Mouse (Mus musculus) neural tube, embryonic 11.5 days (tissue): ENCODE measurements around the gene Mapk10. TPM values are rescaled to one million over a fixed set of nuclear protein-coding genes. Genes with fewer than 3 reads are reported as not detected.

Experiments
- ATAC-seq: fragments of 200-750 bp; cut with Nextera tagmentation; 2 replicates; pipeline ENCODE4 v1.8.0; 2017; ENCODE audit warnings: moderate number of reproducible peaks, mild to moderate bottlenecking, moderate TSS enrichment, moderate library complexity; ENCODE audit not compliant: insufficient read depth, low FRiP score, low TSS enrichment
- DNase-seq: peaks from one replicate; pipeline ENCODE4 v3.0.0-alpha.2; 2015; ENCODE audit warnings: low spot score
- H3K27ac ChIP-seq: fragments of 300-500 bp; sonication (generic); 2 replicates; pipeline ENCODE4 v1.5.1; 2014; ENCODE audit warnings: low read depth, mild to moderate bottlenecking, low read length
- H3K27me3 ChIP-seq: fragments of 300-500 bp; sonication (generic); 2 replicates; pipeline ENCODE4 v1.6.1; 2014; ENCODE audit warnings: mild to moderate bottlenecking, low read length, mixed read lengths; ENCODE audit not compliant: control insufficient read depth, insufficient read depth
- H3K36me3 ChIP-seq: fragments of 300-500 bp; sonication (generic); 2 replicates; pipeline ENCODE4 v1.6.1; 2014; ENCODE audit warnings: mild to moderate bottlenecking, low read length, moderate library complexity, mixed read lengths; ENCODE audit not compliant: control insufficient read depth, insufficient read depth
- H3K4me1 ChIP-seq: fragments of 300-500 bp; sonication (generic); 2 replicates; pipeline ENCODE4 v1.6.1; 2014; ENCODE audit warnings: low read length, mixed read lengths; ENCODE audit not compliant: control insufficient read depth, insufficient read depth
- H3K4me2 ChIP-seq: fragments of 300-500 bp; sonication (generic); 2 replicates; pipeline ENCODE4 v1.6.1; 2014; ENCODE audit warnings: low read depth, mild to moderate bottlenecking, moderate library complexity
- H3K4me3 ChIP-seq: fragments of 300-500 bp; sonication (generic); 2 replicates; pipeline ENCODE4 v1.5.1; 2014; ENCODE audit warnings: low read depth, low read length
- H3K9ac ChIP-seq: fragments of 300-500 bp; sonication (generic); 2 replicates; pipeline ENCODE4 v1.6.1; 2014; ENCODE audit warnings: mild to moderate bottlenecking, low read length
- H3K9me3 ChIP-seq: fragments of 300-500 bp; sonication (generic); 2 replicates; pipeline ENCODE4 v1.6.1; 2016; ENCODE audit warnings: low read length; ENCODE audit not compliant: control insufficient read depth
- WGBS: fragments of 180-500 bp; shearing (Covaris S2); extraction: QIAGEN DNeasy Blood & Tissue Kit; methylation state at CpG from one replicate; pipeline ENCODE4 v1.1.7; 2014; 5-methylcytosine and 5-hydroxymethylcytosine counted together
- polyA plus RNA-seq: library from polyadenylated mRNA; unstranded; fragments of >200 nt; fragmentation: Nextera tagmentation; extraction: Ambion mirVana; gene quantifications from 2 replicates; pipeline ENCODE4 v1.2.1, GENCODE M21; 2014

The Mapk10 gene
- polyA plus RNA-seq, 1 experiment from 2014 or later: 46.3 TPM

GRCm38 (mm10) chr5:103071006-103071612 is 140.0 kb downstream of the Mapk10 start:
- Histone ChIP-seq H3K27ac (no peak overlapping the region), H3K9me3 (no peaks in the 10 kb centered on the region), H3K4me1 (no peaks in the 10 kb centered on the region), H3K4me3 (no peak overlapping the region), H3K4me2 (no peak overlapping the region), H3K9ac (no peak overlapping the region), H3K27me3 (no peaks in the 10 kb centered on the region), H3K36me3 (no peaks in the 10 kb centered on the region)
- DNase-seq: no peak
- WGBS: 82% methylated on average over 17 of the region's 17 CpGs
- ATAC-seq: no peak

- Histone ChIP-seq H3K27ac (no peak overlapping the region), H3K9me3 (no peaks in the 10 kb centered on the region), H3K4me1 (no peaks in the 10 kb centered on the region), H3K9ac (no peak overlapping the region), H3K27me3 (no peaks in the 10 kb centered on the region), H3K36me3 (no peaks in the 10 kb centered on the region), H3K4me3 (no peak overlapping the region), H3K4me2 (no peak overlapping the region)
- DNase-seq: no peak
- no peak for ATAC-seq
- 83% methylated on average over 8 of the region's 8 CpGs for WGBS
Measured at GRCm38 (mm10) chr5:103050319-103050916, 160.7 kb downstream of the Mapk10 start.

GRCm38 (mm10) chr5:103048011-103048410 is 163.1 kb downstream of the Mapk10 start:
- no peak for DNase-seq

GRCm38 (mm10) chr5:103037752-103038151 is 173.4 kb downstream of the Mapk10 start:
- H3K4me1 ChIP-seq: no peaks in the 10 kb centered on the region
- no peak overlapping the region for H3K4me2 ChIP-seq
- H3K4me3 ChIP-seq: no peak overlapping the region
- H3K9ac ChIP-seq: no peak overlapping the region
- ATAC-seq: no peak
- H3K27ac ChIP-seq: no peak overlapping the region
- DNase-seq: no peak
- H3K36me3 ChIP-seq: no peaks in the 10 kb centered on the region
- no peaks in the 10 kb centered on the region for H3K27me3 ChIP-seq
- 79% methylated on average over 3 of the region's 3 CpGs for WGBS
- no peaks in the 10 kb centered on the region for H3K9me3 ChIP-seq

More at GRCm38 (mm10) chr5:103048011-103048410, 163.1 kb downstream of the Mapk10 start:
- WGBS: 81% methylated on average over 4 of the region's 4 CpGs
- ATAC-seq: no peak
- no peak overlapping the region for H3K27ac ChIP-seq
- H3K9me3 ChIP-seq: no peaks in the 10 kb centered on the region
- H3K4me3 ChIP-seq: no peak overlapping the region
- no peaks in the 10 kb centered on the region for H3K36me3 ChIP-seq
- H3K4me1 ChIP-seq: no peaks in the 10 kb centered on the region
- H3K27me3 ChIP-seq: no peaks in the 10 kb centered on the region
- H3K4me2 ChIP-seq: no peak overlapping the region
- no peak overlapping the region for H3K9ac ChIP-seq

GRCm38 (mm10) chr5:103028940-103029621 is 182.1 kb downstream of the Mapk10 start:
- ATAC-seq: no peak
- H3K4me3 ChIP-seq: no peak overlapping the region
- no peaks in the 10 kb centered on the region for H3K4me1 ChIP-seq
- no peak overlapping the region for H3K9ac ChIP-seq
- DNase-seq: no peak
- no peaks in the 10 kb centered on the region for H3K9me3 ChIP-seq
- H3K36me3 ChIP-seq: no peaks in the 10 kb centered on the region
- H3K27me3 ChIP-seq: no peaks in the 10 kb centered on the region
- no peak overlapping the region for H3K27ac ChIP-seq
- 72% methylated on average over 13 of the region's 13 CpGs for WGBS
- H3K4me2 ChIP-seq: no peak overlapping the region

- H3K4me1 ChIP-seq: no peaks in the 10 kb centered on the region
- DNase-seq (no peak), ATAC-seq (no peak)
- no peak overlapping the region for H3K27ac ChIP-seq
- no peak overlapping the region for H3K4me2 ChIP-seq
- WGBS: 79% methylated on average over 7 of the region's 7 CpGs
- no peaks in the 10 kb centered on the region for H3K27me3 ChIP-seq
- H3K4me3 ChIP-seq: no peak overlapping the region
- no peaks in the 10 kb centered on the region for H3K9me3 ChIP-seq
- no peak overlapping the region for H3K9ac ChIP-seq
- H3K36me3 ChIP-seq: no peaks in the 10 kb centered on the region
Measured at GRCm38 (mm10) chr5:103022504-103023172, 188.5 kb downstream of the Mapk10 start.

GRCm38 (mm10) chr5:103021479-103021878 is 189.7 kb downstream of the Mapk10 start:
- 87% methylated on average over 8 of the region's 8 CpGs for WGBS
- H3K4me2 ChIP-seq: no peak overlapping the region
- H3K9ac ChIP-seq: no peak overlapping the region
- DNase-seq: no peak
- no peaks in the 10 kb centered on the region for H3K9me3 ChIP-seq
- no peak overlapping the region for H3K4me3 ChIP-seq
- H3K36me3 ChIP-seq: no peaks in the 10 kb centered on the region
- no peak for ATAC-seq
- no peak overlapping the region for H3K27ac ChIP-seq
- H3K27me3 ChIP-seq: no peaks in the 10 kb centered on the region
- no peaks in the 10 kb centered on the region for H3K4me1 ChIP-seq

GRCm38 (mm10) chr5:103020954-103021353 is 190.2 kb downstream of the Mapk10 start:
- Histone ChIP-seq H3K4me1 (no peaks in the 10 kb centered on the region), H3K4me3 (no peak overlapping the region), H3K9me3 (no peaks in the 10 kb centered on the region), H3K4me2 (no peak overlapping the region), H3K36me3 (no peaks in the 10 kb centered on the region), H3K9ac (no peak overlapping the region), H3K27ac (no peak overlapping the region), H3K27me3 (no peaks in the 10 kb centered on the region)
- no peak for DNase-seq
- WGBS: 47% methylated on average over 3 of the region's 3 CpGs
- peak; percentile 65; the same call in 1 of the 2 replicates for ATAC-seq
